Mouse (Mus musculus): Measurements from ENCODE around the gene Tmem135. TPM values are rescaled to one million over a fixed set of nuclear protein-coding genes. Genes with fewer than 3 reads are reported as not detected.
"Not testable (repeated sequence)": the region's sequence is repeated elsewhere in the genome, so short reads cannot be mapped to it uniquely, and the experiment has no call there.

The Tmem135 gene
- polyA plus RNA-seq, 1 experiment = 22.6 TPM

- TF ChIP-seq POLR2A (IDR thresholded peaks at IDR 0.05; ENCODE audit: low read depth, low read length) (no peak), CTCF (IDR thresholded peaks at IDR 0.05; ENCODE audit: borderline replicate concordance, insufficient read depth, low read length) (0 out of 2 replicates have a peak, but pooled peaks have one; percentile 3)
- Histone ChIP-seq H3K4me1 (ENCODE audit: control insufficient read depth, insufficient read depth, low read length) (no peaks in the 10 kb centered on the region), H3K27ac (ENCODE audit: insufficient read depth, low read length) (no peak overlapping the region), H3K4me3 (ENCODE audit: insufficient read depth, low read length) (no peak overlapping the region)
These were observed 92.5 kb downstream of the Tmem135 start for GRCm38 (mm10) chr7:89311555-89311954.

DNA sequence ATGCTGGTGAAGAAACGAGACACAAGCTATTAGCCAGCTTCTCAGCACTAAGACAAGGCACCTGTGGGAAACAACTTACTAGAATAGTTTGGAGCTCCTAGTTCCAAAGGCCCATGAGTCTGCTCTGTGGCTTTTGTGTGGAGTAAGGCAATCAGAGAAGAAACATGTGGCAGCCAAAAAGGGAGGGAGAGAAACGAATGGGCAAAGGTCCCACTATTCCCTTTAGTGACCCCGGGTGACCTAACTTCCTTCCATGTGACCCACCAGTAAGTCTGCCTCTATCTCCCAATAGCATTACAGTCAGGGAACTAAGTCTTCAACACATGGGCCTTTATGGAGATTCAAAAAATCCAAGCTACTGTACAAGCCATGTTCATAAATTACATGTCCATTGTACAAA, 95.1 kb downstream of the Tmem135 start:
- TF ChIP-seq POLR2A (IDR thresholded peaks at IDR 0.05; ENCODE audit: low read depth, low read length) = no peak
- no peak for TF ChIP-seq CTCF (IDR thresholded peaks at IDR 0.05; ENCODE audit: borderline replicate concordance, insufficient read depth, low read length)
- H3K4me1 ChIP-seq (ENCODE audit: control insufficient read depth, insufficient read depth, low read length) = no peaks in the 10 kb centered on the region
- no peak overlapping the region for H3K27ac ChIP-seq (ENCODE audit: insufficient read depth, low read length)
- H3K4me3 ChIP-seq (ENCODE audit: insufficient read depth, low read length) = no peak overlapping the region

DNA sequence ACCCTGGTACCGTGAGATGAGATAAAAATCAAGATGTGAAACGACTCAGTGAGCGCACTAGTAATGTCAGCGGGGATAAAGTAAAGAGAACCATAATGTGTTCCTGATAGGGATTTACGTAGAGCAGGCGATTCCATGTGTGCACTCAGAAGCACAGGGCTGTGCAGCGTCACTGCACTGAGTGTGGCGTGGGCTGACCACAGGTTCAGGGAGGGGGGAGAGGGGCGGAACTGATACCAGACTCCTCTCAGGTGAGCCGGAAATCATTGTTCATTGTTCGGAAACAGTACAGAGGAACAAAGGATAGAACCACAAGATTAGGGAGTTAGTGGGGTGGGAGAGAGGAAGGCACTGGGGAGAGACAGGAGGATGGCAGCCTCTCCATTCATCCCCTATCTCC, 95.8 kb downstream of the Tmem135 start:
- Histone ChIP-seq H3K27ac (ENCODE audit: insufficient read depth, low read length) (no peak overlapping the region), H3K4me3 (ENCODE audit: insufficient read depth, low read length) (no peak overlapping the region), H3K4me1 (ENCODE audit: control insufficient read depth, insufficient read depth, low read length) (no peaks in the 10 kb centered on the region)
- no peak for TF ChIP-seq POLR2A (IDR thresholded peaks at IDR 0.05; ENCODE audit: low read depth, low read length)
- no peak for TF ChIP-seq CTCF (IDR thresholded peaks at IDR 0.05; ENCODE audit: borderline replicate concordance, insufficient read depth, low read length)

GRCm38 (mm10) chr7:89306831-89307230, 97.2 kb downstream of the Tmem135 start:
- TF ChIP-seq POLR2A (IDR thresholded peaks at IDR 0.05; ENCODE audit: low read depth, low read length) (no peak), CTCF (IDR thresholded peaks at IDR 0.05; ENCODE audit: borderline replicate concordance, insufficient read depth, low read length) (no peak)
- no peak overlapping the region for H3K27ac ChIP-seq (ENCODE audit: insufficient read depth, low read length)
- H3K4me1 ChIP-seq (ENCODE audit: control insufficient read depth, insufficient read depth, low read length) = no peaks in the 10 kb centered on the region
- no peak overlapping the region for H3K4me3 ChIP-seq (ENCODE audit: insufficient read depth, low read length)

GRCm38 (mm10) chr7:89304958-89305357, 99.1 kb downstream of the Tmem135 start:
- H3K4me3 ChIP-seq (ENCODE audit: insufficient read depth, low read length) = no peak overlapping the region
- TF ChIP-seq CTCF (IDR thresholded peaks at IDR 0.05; ENCODE audit: borderline replicate concordance, insufficient read depth, low read length) (no peak), POLR2A (IDR thresholded peaks at IDR 0.05; ENCODE audit: low read depth, low read length) (no peak)

DNA sequence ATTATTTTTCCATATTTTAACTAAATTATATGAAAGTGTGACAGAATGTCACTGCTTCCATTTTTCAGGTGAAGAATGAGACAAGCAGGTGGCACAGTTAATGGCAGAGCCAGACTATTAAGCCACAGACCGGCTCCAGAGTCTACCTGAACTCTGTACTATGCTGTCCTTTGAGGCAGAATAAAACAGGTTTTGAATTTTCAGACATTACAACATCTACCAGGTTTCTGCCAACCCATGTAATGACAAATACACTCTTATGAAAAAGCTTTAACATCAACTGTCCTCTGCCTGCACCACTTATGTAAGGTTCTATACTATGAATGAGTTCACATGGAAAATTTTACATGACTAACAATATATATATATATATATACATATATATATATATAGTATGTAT, 100.3 kb downstream of the Tmem135 start:
- no peak overlapping the region for H3K4me3 ChIP-seq (ENCODE audit: insufficient read depth, low read length)
- no peaks in the 10 kb centered on the region for H3K4me1 ChIP-seq (ENCODE audit: control insufficient read depth, insufficient read depth, low read length)
- TF ChIP-seq POLR2A (IDR thresholded peaks at IDR 0.05; ENCODE audit: low read depth, low read length) = no peak
- no peak for TF ChIP-seq CTCF (IDR thresholded peaks at IDR 0.05; ENCODE audit: borderline replicate concordance, insufficient read depth, low read length)
- no peak overlapping the region for H3K27ac ChIP-seq (ENCODE audit: insufficient read depth, low read length)

More at GRCm38 (mm10) chr7:89304958-89305357, 99.1 kb downstream of the Tmem135 start:
- H3K4me1 ChIP-seq (ENCODE audit: control insufficient read depth, insufficient read depth, low read length) = no peaks in the 10 kb centered on the region
- no peak overlapping the region for H3K27ac ChIP-seq (ENCODE audit: insufficient read depth, low read length)

DNA sequence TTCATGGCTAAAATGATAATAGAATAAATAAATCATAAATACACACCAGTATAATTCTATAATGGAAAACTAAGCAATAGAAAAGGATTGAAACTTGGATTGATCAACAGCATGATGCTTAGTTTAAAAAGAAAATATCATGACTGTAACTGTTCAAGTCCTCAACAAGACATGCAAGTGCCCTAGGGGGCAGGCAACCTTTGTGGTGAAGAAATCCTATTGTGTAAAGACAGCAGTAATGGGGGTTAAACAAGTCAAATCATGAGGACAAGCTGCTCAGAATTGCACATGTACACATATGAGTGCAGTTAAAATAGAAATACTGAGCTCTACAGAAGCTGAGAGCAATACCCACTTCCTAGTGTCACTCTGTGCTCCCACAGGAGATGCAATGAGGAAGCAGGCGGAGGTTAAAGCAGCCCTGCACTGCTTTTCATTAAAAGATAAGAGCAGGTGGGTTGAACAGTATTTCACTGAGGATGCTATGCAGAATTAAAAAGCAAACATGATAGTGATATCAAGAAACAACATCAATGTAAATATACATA, 105.0 kb downstream of the Tmem135 start:
- Histone ChIP-seq H3K4me1 (ENCODE audit: control insufficient read depth, insufficient read depth, low read length) (no peaks in the 10 kb centered on the region), H3K4me3 (ENCODE audit: insufficient read depth, low read length) (no peak overlapping the region), H3K27ac (ENCODE audit: insufficient read depth, low read length) (no peak overlapping the region)
- no peak for TF ChIP-seq POLR2A (IDR thresholded peaks at IDR 0.05; ENCODE audit: low read depth, low read length)
- no peak for TF ChIP-seq CTCF (IDR thresholded peaks at IDR 0.05; ENCODE audit: borderline replicate concordance, insufficient read depth, low read length)

- Histone ChIP-seq H3K27ac (ENCODE audit: insufficient read depth, low read length) (no peak overlapping the region), H3K4me1 (ENCODE audit: control insufficient read depth, insufficient read depth, low read length) (no peaks in the 10 kb centered on the region), H3K4me3 (ENCODE audit: insufficient read depth, low read length) (no peak overlapping the region)
- no peak for TF ChIP-seq CTCF (IDR thresholded peaks at IDR 0.05; ENCODE audit: borderline replicate concordance, insufficient read depth, low read length)
- no peak for TF ChIP-seq POLR2A (IDR thresholded peaks at IDR 0.05; ENCODE audit: low read depth, low read length)
These were observed 107.1 kb downstream of the Tmem135 start for GRCm38 (mm10) chr7:89296941-89297340.

DNA sequence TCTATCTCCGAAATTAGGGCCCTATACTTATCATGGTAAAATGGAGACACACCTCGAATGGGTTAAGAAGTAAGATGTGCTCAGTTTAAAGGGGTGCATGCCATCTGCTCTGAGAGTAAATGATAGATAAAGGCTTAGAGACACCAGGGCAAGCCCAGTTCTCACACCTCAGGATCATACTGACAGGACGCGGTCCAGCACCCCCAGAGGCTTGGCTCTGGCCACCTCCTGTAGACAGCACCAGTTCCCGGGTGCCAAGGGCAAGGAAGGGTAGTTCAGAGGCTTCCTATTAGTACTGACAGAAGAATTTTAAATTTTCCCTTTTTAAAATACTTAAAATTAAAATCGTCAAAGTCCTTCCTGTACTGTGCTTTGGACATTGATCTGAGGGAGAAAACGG, 121.4 kb downstream of the Tmem135 start:
- TF ChIP-seq CTCF (IDR thresholded peaks at IDR 0.05; ENCODE audit: borderline replicate concordance, insufficient read depth, low read length) = no peak
- TF ChIP-seq POLR2A (IDR thresholded peaks at IDR 0.05; ENCODE audit: low read depth, low read length) = no peak
- no peak overlapping the region for H3K4me3 ChIP-seq (ENCODE audit: insufficient read depth, low read length)
- H3K27ac ChIP-seq (ENCODE audit: insufficient read depth, low read length) = no peak overlapping the region
- no peaks in the 10 kb centered on the region for H3K4me1 ChIP-seq (ENCODE audit: control insufficient read depth, insufficient read depth, low read length)

DNA sequence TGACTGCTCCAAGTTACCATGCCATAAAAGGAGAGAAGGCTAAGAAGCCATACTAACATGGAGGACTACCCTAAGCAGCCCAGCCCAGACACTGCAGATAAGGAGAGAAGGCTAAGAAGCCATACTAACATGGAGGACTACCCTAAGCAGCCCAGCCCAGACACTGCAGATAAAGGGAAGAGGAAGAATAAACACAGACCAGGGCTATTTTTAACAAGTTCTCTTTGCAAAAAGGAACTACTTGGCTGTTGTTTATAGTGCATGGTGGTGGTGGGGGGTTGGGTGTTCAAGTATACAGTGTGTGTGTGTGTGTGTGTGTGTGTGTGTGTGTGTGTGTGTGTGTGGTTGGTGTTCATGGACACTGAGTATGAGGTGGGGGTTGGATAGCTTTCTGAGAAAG, 133.6 kb downstream of the Tmem135 start:
- not testable (repeated sequence) for H3K4me1 ChIP-seq (ENCODE audit: control insufficient read depth, insufficient read depth, low read length); H3K27ac ChIP-seq (ENCODE audit: insufficient read depth, low read length); H3K4me3 ChIP-seq (ENCODE audit: insufficient read depth, low read length)

DNA sequence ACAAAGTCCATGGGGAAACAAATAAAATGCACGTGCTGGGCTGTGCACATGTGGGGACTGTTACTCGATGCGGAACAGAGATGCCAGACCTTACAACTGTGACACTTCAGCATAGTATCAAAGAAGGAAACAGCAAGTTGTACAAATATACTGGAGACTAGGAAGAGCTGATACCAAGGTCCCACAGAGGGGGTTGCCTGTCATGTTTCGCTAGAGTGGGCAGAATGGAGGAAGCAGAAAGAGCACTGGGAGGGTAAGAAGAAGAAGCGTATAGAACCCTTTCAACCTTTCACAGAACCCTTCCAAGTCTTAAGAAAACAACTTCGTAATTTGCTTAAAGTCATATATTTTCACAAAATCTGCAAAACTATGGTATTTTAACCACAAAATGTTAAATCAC, 134.2 kb downstream of the Tmem135 start:
- no peak for TF ChIP-seq CTCF (IDR thresholded peaks at IDR 0.05; ENCODE audit: borderline replicate concordance, insufficient read depth, low read length)
- no peak for TF ChIP-seq POLR2A (IDR thresholded peaks at IDR 0.05; ENCODE audit: low read depth, low read length)
- Histone ChIP-seq H3K27ac (ENCODE audit: insufficient read depth, low read length) (no peak overlapping the region), H3K4me1 (ENCODE audit: control insufficient read depth, insufficient read depth, low read length) (peaks cover 8% of the 10 kb centered on the region), H3K4me3 (ENCODE audit: insufficient read depth, low read length) (no peak overlapping the region)

Measured in embryonic fibroblast, embryonic 13.5 days (primary cell).